Mouse (Mus musculus): Measurements from ENCODE around the gene Irx2. TPM values are rescaled to one million over a fixed set of nuclear protein-coding genes. Genes with fewer than 3 reads are reported as not detected.

Gene Irx2
- polyA plus RNA-seq (2012; rRNA removed) = 14.9 and 17.5 TPM in 2 replicates

DNA sequence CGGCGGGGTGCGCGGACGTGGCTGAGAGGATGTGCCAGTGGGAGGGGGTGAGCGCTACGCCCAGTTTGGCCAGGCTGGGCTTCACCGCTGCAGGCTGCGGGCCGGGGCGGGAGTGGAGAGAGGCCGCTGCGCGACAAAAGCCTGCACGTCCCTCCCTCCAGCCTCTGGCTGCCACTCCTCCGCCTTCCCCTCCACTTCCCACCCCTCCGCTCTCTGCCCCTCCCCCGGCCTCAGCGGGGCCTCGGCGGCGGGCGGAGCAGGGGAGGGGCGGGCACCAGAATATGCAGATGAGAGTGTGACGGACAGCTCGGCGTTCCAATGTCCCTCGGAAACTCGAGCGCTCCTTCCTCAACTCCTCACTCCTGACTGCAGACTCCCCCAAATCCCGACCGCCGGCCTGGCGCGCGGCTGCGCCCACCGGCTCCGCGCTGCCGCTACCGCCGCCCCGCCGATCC, at the start of gene Irx2:
Irx2 (plus strand) TSS at position 359 of the 455 bp plus-strand sequence.
- WGBS = under 1% methylated on average over 40 of the region's 45 CpGs
- peaks cover 13% of the 10 kb centered on the region; the same call in 1 of the 2 replicates for H3K27me3 ChIP-seq (ENCODE audit: control insufficient read depth, insufficient read depth, low read length)
- TF ChIP-seq POLR2A (IDR thresholded peaks at IDR 0.05; ENCODE audit: borderline replicate concordance, insufficient read depth, low read length) (0 out of 2 replicates have a peak, but pooled peaks have one; percentile 19), CTCF (IDR thresholded peaks at IDR 0.05; ENCODE audit: borderline replicate concordance, insufficient read depth, low read depth, low read length) (no peak)
- H3K4me1 ChIP-seq (ENCODE audit: control insufficient read depth, insufficient read depth, low read length) = no peaks in the 10 kb centered on the region; the same call in 1 of the 2 replicates
- H3K27ac ChIP-seq (ENCODE audit: insufficient read depth, low read length) = no peak within 1 kb of the TSS
- DNase-seq = peak in 1 of 2 experiments; percentile 59
- H3K4me3 ChIP-seq (replicated peaks; ENCODE audit: insufficient read depth, low read depth, low read length) = peak within 1 kb of the TSS; percentile 11

DNA sequence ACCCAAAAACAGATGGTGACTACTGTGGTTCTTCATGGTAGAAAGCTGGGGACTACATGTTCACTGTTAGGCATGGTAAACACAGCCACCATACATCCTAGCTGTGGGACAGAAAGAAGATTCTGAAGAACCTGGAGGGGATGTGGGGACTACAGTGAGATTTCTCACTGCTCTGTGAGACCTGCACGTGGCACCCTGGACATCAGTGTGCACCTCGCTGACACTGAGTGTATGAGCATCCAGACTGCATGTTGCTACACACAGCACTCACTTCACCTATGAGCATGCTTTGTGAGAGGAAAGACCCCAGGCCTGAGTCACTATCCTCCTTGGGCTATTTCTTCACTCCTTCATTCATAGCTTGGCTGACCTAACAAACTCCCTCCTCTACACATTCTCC, 47.3 kb upstream of the Irx2 start:
- H3K4me1 ChIP-seq (ENCODE audit: control insufficient read depth, insufficient read depth, low read length) = no peaks in the 10 kb centered on the region
- WGBS = 92% methylated on average over 2 of the region's 2 CpGs
- H3K27ac ChIP-seq (ENCODE audit: insufficient read depth, low read length) = no peak overlapping the region
- DNase-seq = no peak
- TF ChIP-seq POLR2A (IDR thresholded peaks at IDR 0.05; ENCODE audit: borderline replicate concordance, insufficient read depth, low read length) (no peak), CTCF (IDR thresholded peaks at IDR 0.05; ENCODE audit: borderline replicate concordance, insufficient read depth, low read depth, low read length) (no peak)
- H3K27me3 ChIP-seq (ENCODE audit: control insufficient read depth, insufficient read depth, low read length) = no peaks in the 10 kb centered on the region
- H3K4me3 ChIP-seq (replicated peaks; ENCODE audit: insufficient read depth, low read depth, low read length) = no peak overlapping the region

DNA sequence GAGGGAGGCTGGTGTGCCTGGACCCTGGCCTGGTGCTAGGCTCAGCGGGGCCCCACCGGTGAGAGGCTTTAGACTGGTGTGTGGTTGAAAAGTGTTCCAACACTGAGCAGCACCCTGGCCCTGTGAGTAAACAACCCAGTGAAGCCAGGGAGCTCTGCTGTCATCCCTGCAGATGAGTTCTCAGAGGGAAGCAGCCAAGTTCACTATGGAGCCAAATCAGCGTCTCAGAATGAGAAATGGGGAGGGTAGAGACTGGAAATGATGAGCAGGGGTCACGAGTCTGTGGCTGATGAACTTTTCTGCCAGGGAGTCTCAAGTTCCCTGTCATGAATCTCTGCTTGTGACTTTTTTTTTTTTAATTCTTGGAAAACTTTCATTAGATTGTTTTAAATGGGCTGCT, 36.1 kb upstream of the Irx2 start:
- H3K27me3 ChIP-seq (ENCODE audit: control insufficient read depth, insufficient read depth, low read length) = no peaks in the 10 kb centered on the region
- TF ChIP-seq POLR2A (IDR thresholded peaks at IDR 0.05; ENCODE audit: borderline replicate concordance, insufficient read depth, low read length) (no peak), CTCF (IDR thresholded peaks at IDR 0.05; ENCODE audit: borderline replicate concordance, insufficient read depth, low read depth, low read length) (no peak)
- DNase-seq = peak in 1 of 2 experiments; percentile 1
- H3K27ac ChIP-seq (ENCODE audit: insufficient read depth, low read length) = no peak overlapping the region
- H3K4me1 ChIP-seq (ENCODE audit: control insufficient read depth, insufficient read depth, low read length) = no peaks in the 10 kb centered on the region
- no peak overlapping the region for H3K4me3 ChIP-seq (replicated peaks; ENCODE audit: insufficient read depth, low read depth, low read length)
- 10% methylated on average over 4 of the region's 4 CpGs for WGBS

DNA sequence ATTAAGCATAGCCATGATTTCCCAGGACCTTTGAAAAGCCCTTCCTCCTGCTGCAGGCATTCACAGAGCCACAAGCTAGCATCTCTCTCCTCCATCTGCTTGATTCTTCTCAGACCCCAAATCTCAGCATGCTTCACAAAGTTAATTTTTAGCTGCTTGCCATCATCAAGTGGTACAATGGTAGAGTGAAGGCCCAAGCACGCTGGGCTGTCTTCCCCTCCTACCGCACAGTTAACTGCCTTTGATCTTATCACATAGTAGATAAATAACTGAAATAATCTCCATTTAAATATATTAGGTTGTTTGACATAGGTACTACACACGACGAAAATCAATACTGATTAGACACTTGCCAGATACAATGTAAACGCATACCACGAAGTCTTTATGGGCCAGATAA, 35.3 kb upstream of the Irx2 start:
- 88% methylated on average over 6 of the region's 6 CpGs for WGBS
- H3K4me1 ChIP-seq (ENCODE audit: control insufficient read depth, insufficient read depth, low read length) = no peaks in the 10 kb centered on the region

GRCm38 (mm10) chr13:72593710-72594111, 34.9 kb upstream of the Irx2 start:
- no peaks in the 10 kb centered on the region for H3K27me3 ChIP-seq (ENCODE audit: control insufficient read depth, insufficient read depth, low read length)
- DNase-seq = no peak
- no peak for TF ChIP-seq POLR2A (IDR thresholded peaks at IDR 0.05; ENCODE audit: borderline replicate concordance, insufficient read depth, low read length)
- no peak overlapping the region for H3K27ac ChIP-seq (ENCODE audit: insufficient read depth, low read length)
- H3K4me1 ChIP-seq (ENCODE audit: control insufficient read depth, insufficient read depth, low read length) = no peaks in the 10 kb centered on the region
- WGBS = 71% methylated on average over 4 of the region's 4 CpGs
- no peak overlapping the region for H3K4me3 ChIP-seq (replicated peaks; ENCODE audit: insufficient read depth, low read depth, low read length)

More for the DNA sequence above, 35.3 kb upstream of the Irx2 start:
- Histone ChIP-seq H3K27me3 (ENCODE audit: control insufficient read depth, insufficient read depth, low read length) (no peaks in the 10 kb centered on the region), H3K4me3 (replicated peaks; ENCODE audit: insufficient read depth, low read depth, low read length) (no peak overlapping the region), H3K27ac (ENCODE audit: insufficient read depth, low read length) (no peak overlapping the region)
- DNase-seq = no peak
- TF ChIP-seq CTCF (IDR thresholded peaks at IDR 0.05; ENCODE audit: borderline replicate concordance, insufficient read depth, low read depth, low read length) (no peak), POLR2A (IDR thresholded peaks at IDR 0.05; ENCODE audit: borderline replicate concordance, insufficient read depth, low read length) (no peak)

GRCm38 (mm10) chr13:72599254-72599653, 29.4 kb upstream of the Irx2 start:
- DNase-seq = no peak
- Histone ChIP-seq H3K27ac (ENCODE audit: insufficient read depth, low read length) (no peak overlapping the region), H3K27me3 (ENCODE audit: control insufficient read depth, insufficient read depth, low read length) (no peaks in the 10 kb centered on the region), H3K4me3 (replicated peaks; ENCODE audit: insufficient read depth, low read depth, low read length) (no peak overlapping the region), H3K4me1 (ENCODE audit: control insufficient read depth, insufficient read depth, low read length) (no peaks in the 10 kb centered on the region)
- 69% methylated on average over 3 of the region's 3 CpGs for WGBS
- no peak for TF ChIP-seq POLR2A (IDR thresholded peaks at IDR 0.05; ENCODE audit: borderline replicate concordance, insufficient read depth, low read length)

DNA sequence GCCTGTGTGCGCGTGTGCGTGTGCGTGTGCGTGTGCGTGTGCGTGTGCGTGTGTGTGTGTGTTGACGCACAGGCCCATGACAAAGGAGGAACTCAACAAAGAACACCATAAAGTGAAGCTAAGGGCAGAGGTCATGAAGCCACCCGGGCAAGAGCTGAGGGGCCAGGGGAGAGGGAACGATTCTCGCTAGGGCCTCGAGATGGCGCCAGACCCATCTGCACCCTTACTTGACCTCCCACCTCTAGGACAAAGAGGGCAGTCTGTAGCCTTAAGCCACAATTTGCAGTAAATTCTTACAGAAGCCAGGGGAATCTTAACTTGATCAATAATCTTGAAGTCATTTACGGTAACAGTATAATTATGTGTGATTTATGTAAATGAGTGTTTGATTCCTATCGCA, 19.9 kb upstream of the Irx2 start:
- Histone ChIP-seq H3K27ac (ENCODE audit: insufficient read depth, low read length) (no peak overlapping the region), H3K27me3 (ENCODE audit: control insufficient read depth, insufficient read depth, low read length) (no peaks in the 10 kb centered on the region), H3K4me3 (replicated peaks; ENCODE audit: insufficient read depth, low read depth, low read length) (no peak overlapping the region), H3K4me1 (ENCODE audit: control insufficient read depth, insufficient read depth, low read length) (no peaks in the 10 kb centered on the region)
- WGBS = 70% methylated on average over 16 of the region's 16 CpGs
- TF ChIP-seq POLR2A (IDR thresholded peaks at IDR 0.05; ENCODE audit: borderline replicate concordance, insufficient read depth, low read length) = no peak
- no peak for TF ChIP-seq CTCF (IDR thresholded peaks at IDR 0.05; ENCODE audit: borderline replicate concordance, insufficient read depth, low read depth, low read length)
- no peak for DNase-seq

DNA sequence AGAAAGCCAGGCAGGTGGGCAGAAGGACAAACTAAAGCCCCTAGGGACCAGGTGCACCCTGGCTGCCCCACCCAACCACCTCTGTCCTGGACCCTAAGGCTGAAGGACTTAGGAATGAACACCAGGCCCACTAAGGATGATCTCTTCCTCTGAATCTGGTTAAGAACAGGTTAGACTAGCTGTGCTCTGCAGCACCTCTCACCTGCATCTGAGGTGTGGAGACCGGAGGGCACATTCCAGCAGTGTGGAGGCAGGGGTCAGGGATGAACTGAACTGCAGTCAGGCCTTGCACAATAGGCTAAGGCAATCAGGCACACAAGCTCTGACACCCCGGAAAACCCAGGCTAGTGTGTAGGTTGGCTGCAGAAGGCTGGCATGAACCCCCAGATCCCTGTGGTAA, 18.3 kb upstream of the Irx2 start:
- Histone ChIP-seq H3K4me3 (replicated peaks; ENCODE audit: insufficient read depth, low read depth, low read length) (no peak overlapping the region), H3K27ac (ENCODE audit: insufficient read depth, low read length) (no peak overlapping the region), H3K27me3 (ENCODE audit: control insufficient read depth, insufficient read depth, low read length) (no peaks in the 10 kb centered on the region), H3K4me1 (ENCODE audit: control insufficient read depth, insufficient read depth, low read length) (no peaks in the 10 kb centered on the region)
- no peak for TF ChIP-seq CTCF (IDR thresholded peaks at IDR 0.05; ENCODE audit: borderline replicate concordance, insufficient read depth, low read depth, low read length)
- TF ChIP-seq POLR2A (IDR thresholded peaks at IDR 0.05; ENCODE audit: borderline replicate concordance, insufficient read depth, low read length) = no peak
- DNase-seq = no peak
- 89% methylated on average over 2 of the region's 2 CpGs for WGBS

All from cerebellum, adult 2 months (tissue).